Mouse (Mus musculus): ENCODE measurements at regions not wholly inside any gene's neighbourhood (a gene's known extent, or its start where the extent isn't known, plus 50 kb on each side); places are given as distances from the start of the nearest gene placed in this dataset.

GRCm38 (mm10) chr5:6716630-6717029, 587.3 kb upstream of the Tex47 start:
- no peak for TF ChIP-seq CTCF (conservative IDR thresholded peaks at IDR 0.05; ENCODE audit: low read length)
- TF ChIP-seq NANOG (IDR thresholded peaks at IDR 0.05; ENCODE audit: borderline replicate concordance, low read length): no peak
- no peak for TF ChIP-seq POU5F1 (IDR thresholded peaks at IDR 0.05; ENCODE audit: borderline replicate concordance, low read length)
